Mouse (Mus musculus): ENCODE data around the gene Cbr3. TPM values are rescaled to one million over a fixed set of nuclear protein-coding genes. Genes with fewer than 3 reads are reported as not detected.

The Cbr3 gene
- polyA plus RNA-seq, 1 experiment from 2014 or later: 0.81 TPM

DNA sequence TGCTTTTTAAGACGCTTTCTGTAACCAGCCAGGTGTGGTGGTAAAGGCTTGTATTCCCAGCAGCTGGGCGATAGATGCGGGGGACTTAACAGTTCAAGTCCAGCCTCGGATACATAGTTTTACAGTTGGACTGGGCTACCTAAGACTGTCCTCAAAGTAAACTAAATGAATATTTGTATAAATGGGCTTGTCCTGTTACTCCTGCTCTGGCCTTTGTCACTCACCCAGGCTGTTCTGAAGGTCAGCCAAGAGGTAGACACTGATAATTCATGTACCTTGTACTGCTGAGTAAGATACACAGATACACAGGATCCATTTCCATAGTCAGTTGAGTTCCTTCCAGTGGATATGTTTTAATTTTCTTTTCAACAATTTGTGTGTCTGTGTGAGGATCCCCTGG lies 43.2 kb downstream of the Cbr3 start:
- Histone ChIP-seq H3K4me3 (ENCODE audit: low read depth, low read length) (no peak overlapping the region), H3K9ac (replicated peaks) (no peak overlapping the region), H3K27me3 (ENCODE audit: insufficient read depth, low read length) (no peaks in the 10 kb centered on the region), H3K4me1 (ENCODE audit: insufficient read depth) (peaks cover 34% of the 10 kb centered on the region), H3K36me3 (replicated peaks; ENCODE audit: insufficient read depth, low read length) (0 out of 2 replicates have a peak, but pooled peaks cover 2% of the 10 kb centered on the region), H3K4me2 (ENCODE audit: low read depth, low read length) (no peak overlapping the region), H3K27ac (ENCODE audit: low read depth) (peak overlapping the region; percentile 49; the same call in 1 of the 2 replicates), H3K9me3 (ENCODE audit: low read length) (no peaks in the 10 kb centered on the region)
- peak; percentile 67 for ATAC-seq
- DNase-seq: no peak
- 65% methylated on average over 4 of the region's 4 CpGs for WGBS (ENCODE audit: insufficient replicate concordance)
- TF ChIP-seq CTCF (IDR thresholded peaks at IDR 0.05; ENCODE audit: low read depth): no peak
- TF ChIP-seq EP300 (IDR thresholded peaks at IDR 0.05; ENCODE audit: low read depth): no peak

GRCm38 (mm10) chr16:93728676-93729075 lies 45.7 kb downstream of the Cbr3 start:
- TF ChIP-seq CTCF (IDR thresholded peaks at IDR 0.05; ENCODE audit: low read depth): no peak
- no peak for TF ChIP-seq EP300 (IDR thresholded peaks at IDR 0.05; ENCODE audit: low read depth)
- peaks cover 30% of the 10 kb centered on the region; the same call in 1 of the 2 replicates for H3K4me1 ChIP-seq (ENCODE audit: insufficient read depth)
- WGBS (ENCODE audit: insufficient replicate concordance): 63% methylated on average over 9 of the region's 9 CpGs
- DNase-seq (no peak), ATAC-seq (no peak)
- no peaks in the 10 kb centered on the region for H3K9me3 ChIP-seq (ENCODE audit: low read length)
- no peak overlapping the region for H3K27ac ChIP-seq (ENCODE audit: low read depth)
- H3K9ac ChIP-seq (replicated peaks): no peak overlapping the region
- H3K4me2 ChIP-seq (ENCODE audit: low read depth, low read length): no peak overlapping the region
- no peaks in the 10 kb centered on the region for H3K27me3 ChIP-seq (ENCODE audit: insufficient read depth, low read length)
- H3K4me3 ChIP-seq (ENCODE audit: low read depth, low read length): no peak overlapping the region
- 0 out of 2 replicates have a peak, but pooled peaks cover 2% of the 10 kb centered on the region for H3K36me3 ChIP-seq (replicated peaks; ENCODE audit: insufficient read depth, low read length)

DNA sequence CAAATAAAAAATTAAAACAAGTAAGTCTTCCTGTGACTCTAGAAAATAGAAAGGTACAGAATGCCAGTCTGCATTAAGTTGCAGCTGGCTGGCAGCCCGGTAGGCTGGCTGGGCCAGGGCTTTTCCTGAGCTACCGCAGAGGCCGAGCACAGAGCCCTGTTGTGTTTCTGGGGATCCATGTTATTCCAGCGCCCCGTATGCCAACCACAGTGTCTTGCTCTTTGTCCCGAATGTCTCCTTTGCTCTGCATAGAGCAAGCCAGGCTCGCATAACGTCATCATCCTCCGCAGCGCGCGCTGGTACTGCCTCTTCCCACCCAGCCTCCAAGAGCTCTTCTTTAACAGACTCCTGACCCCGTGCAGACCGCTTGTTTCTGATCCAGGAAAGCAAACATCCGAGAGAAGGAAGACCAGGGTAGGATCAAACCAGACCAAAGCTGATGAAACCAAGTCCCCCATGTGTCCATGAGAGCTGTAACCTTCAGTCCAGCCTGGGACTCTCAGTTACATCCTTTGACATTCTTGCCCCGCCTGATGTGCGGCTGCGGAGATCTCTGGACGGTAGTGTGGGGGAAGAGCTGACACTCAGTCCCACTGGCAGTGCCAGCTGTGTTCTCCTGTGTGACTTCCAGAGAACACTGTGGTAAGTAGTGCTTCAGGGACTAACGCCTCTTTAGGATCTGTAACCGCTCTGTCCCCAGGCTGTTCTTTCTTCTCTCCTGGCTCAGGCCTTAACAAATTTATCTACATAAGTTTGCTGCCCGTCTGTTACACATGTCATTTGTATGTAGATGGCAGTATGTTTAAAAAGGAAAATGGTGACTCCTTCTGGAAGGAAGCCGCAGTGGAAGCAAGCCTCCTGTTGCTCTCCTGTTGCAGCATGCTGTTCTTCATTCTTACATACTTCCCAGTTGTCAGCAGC lies 47.0 kb downstream of the Cbr3 start:
- Histone ChIP-seq H3K4me2 (ENCODE audit: low read depth, low read length) (no peak overlapping the region), H3K36me3 (replicated peaks; ENCODE audit: insufficient read depth, low read length) (no peaks in the 10 kb centered on the region), H3K4me3 (ENCODE audit: low read depth, low read length) (no peak overlapping the region), H3K4me1 (ENCODE audit: insufficient read depth) (peaks cover 31% of the 10 kb centered on the region), H3K27me3 (ENCODE audit: insufficient read depth, low read length) (no peaks in the 10 kb centered on the region), H3K9me3 (ENCODE audit: low read length) (no peaks in the 10 kb centered on the region), H3K9ac (replicated peaks) (no peak overlapping the region; the same call in 1 of the 2 replicates), H3K27ac (ENCODE audit: low read depth) (no peak overlapping the region)
- DNase-seq (no peak), ATAC-seq (no peak)
- WGBS (ENCODE audit: insufficient replicate concordance): 79% methylated on average over 23 of the region's 23 CpGs
- no peak for TF ChIP-seq EP300 (IDR thresholded peaks at IDR 0.05; ENCODE audit: low read depth)
- TF ChIP-seq CTCF (IDR thresholded peaks at IDR 0.05; ENCODE audit: low read depth): no peak

DNA sequence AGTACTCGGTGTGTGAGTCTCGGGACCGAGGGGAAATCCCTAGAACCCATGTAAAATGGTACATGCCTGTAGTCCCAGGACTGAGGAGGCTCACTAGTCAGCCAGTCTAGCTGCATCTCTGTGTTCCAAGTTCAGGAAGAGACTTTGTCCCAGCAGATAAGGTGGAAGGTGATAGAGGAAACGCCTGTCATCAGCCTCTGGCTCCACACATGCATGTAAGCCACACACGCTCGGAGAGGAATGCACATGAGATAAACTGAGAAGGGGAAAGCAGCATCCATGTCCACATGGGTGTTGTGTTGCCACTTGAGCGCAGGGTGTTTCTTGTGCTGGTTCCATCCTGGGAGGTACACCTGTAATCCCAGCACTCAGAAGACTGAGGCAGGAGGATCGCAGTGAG lies 48.3 kb downstream of the Cbr3 start:
- DNase-seq (no peak), ATAC-seq (no peak)
- Histone ChIP-seq H3K9ac (replicated peaks) (no peak overlapping the region), H3K27ac (ENCODE audit: low read depth) (no peak overlapping the region), H3K4me3 (ENCODE audit: low read depth, low read length) (no peak overlapping the region), H3K9me3 (ENCODE audit: low read length) (no peaks in the 10 kb centered on the region), H3K36me3 (replicated peaks; ENCODE audit: insufficient read depth, low read length) (no peaks in the 10 kb centered on the region), H3K27me3 (ENCODE audit: insufficient read depth, low read length) (no peaks in the 10 kb centered on the region), H3K4me1 (ENCODE audit: insufficient read depth) (peaks cover 27% of the 10 kb centered on the region), H3K4me2 (ENCODE audit: low read depth, low read length) (no peak overlapping the region)
- TF ChIP-seq CTCF (IDR thresholded peaks at IDR 0.05; ENCODE audit: low read depth) (no peak), EP300 (IDR thresholded peaks at IDR 0.05; ENCODE audit: low read depth) (no peak)
- 77% methylated on average over 8 of the region's 8 CpGs for WGBS (ENCODE audit: insufficient replicate concordance)

DNA sequence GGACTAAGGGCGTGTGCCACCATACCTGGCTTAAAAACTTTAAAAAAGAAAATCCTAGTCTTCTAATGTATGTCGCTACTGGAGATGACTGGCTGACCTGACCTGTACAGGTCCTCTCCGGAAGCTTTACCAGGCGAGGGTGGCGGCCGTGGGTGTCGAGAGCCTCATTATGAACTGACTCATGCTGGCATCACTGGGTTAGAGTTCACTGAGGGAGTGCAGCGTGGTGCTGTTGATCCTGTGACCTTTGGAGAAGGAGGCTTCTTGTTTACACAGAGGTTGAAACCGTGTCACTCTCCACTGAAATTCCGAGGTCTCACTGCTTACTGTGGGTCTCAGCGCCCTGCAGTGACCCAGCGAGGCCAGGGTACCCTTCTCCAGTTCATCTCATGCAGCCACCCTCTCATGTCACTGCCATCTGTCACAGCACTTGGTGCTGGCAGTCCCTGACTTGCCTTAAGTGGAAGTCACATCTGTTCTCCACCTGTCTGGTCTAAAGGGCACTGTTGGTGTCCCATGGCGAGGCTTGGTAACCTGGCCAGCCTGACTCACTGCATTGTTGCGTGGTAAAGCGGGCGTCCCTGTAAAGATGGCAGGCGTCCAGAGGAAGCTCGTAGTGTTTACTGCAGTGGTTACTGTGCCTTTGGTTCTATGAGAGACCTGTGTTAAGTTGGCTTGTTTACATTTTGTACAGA lies 50.0 kb downstream of the Cbr3 start:
- DNase-seq (peak; percentile 59), ATAC-seq (peak; percentile 89)
- Histone ChIP-seq H3K4me3 (ENCODE audit: low read depth, low read length) (no peak overlapping the region), H3K4me1 (ENCODE audit: insufficient read depth) (peaks cover 27% of the 10 kb centered on the region), H3K27me3 (ENCODE audit: insufficient read depth, low read length) (no peaks in the 10 kb centered on the region), H3K4me2 (ENCODE audit: low read depth, low read length) (no peak overlapping the region), H3K9me3 (ENCODE audit: low read length) (no peaks in the 10 kb centered on the region), H3K9ac (replicated peaks) (no peak overlapping the region), H3K27ac (ENCODE audit: low read depth) (peak overlapping the region; percentile 88), H3K36me3 (replicated peaks; ENCODE audit: insufficient read depth, low read length) (no peaks in the 10 kb centered on the region; the same call in 1 of the 2 replicates)
- no peak for TF ChIP-seq EP300 (IDR thresholded peaks at IDR 0.05; ENCODE audit: low read depth)
- TF ChIP-seq CTCF (IDR thresholded peaks at IDR 0.05; ENCODE audit: low read depth): 0 out of 2 replicates have a peak, but pooled peaks have one; percentile 8
- 71% methylated on average over 18 of the region's 18 CpGs for WGBS (ENCODE audit: insufficient replicate concordance)

DNA sequence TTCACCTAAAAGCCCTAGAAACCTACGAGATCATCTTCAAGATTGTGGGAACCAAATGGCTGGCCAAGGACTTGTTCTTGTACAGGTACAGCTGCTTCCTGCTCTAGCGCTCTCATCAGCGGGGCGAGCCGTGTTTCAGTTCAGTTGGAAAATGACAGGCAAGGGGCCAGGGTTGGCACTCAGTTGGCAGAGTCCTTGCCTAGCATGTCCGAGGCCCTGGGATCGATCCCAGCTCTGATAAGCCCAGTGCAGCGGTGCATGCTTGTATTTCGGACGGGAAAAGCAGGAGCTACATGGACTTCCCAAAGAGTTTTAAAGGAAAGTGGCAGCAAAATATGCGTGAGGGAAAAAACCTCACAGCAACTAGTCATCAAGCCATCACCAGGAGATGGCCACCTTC lies 56.2 kb downstream of the Cbr3 start:
- no peak overlapping the region for H3K4me3 ChIP-seq (ENCODE audit: low read depth, low read length)
- no peak for DNase-seq

More for the DNA sequence above, 56.2 kb downstream of the Cbr3 start:
- WGBS (ENCODE audit: insufficient replicate concordance): 92% methylated on average over 11 of the region's 11 CpGs
- H3K9me3 ChIP-seq (ENCODE audit: low read length): no peaks in the 10 kb centered on the region
- TF ChIP-seq EP300 (IDR thresholded peaks at IDR 0.05; ENCODE audit: low read depth) (no peak), CTCF (IDR thresholded peaks at IDR 0.05; ENCODE audit: low read depth) (no peak)
- H3K4me2 ChIP-seq (ENCODE audit: low read depth, low read length): no peak overlapping the region
- H3K4me1 ChIP-seq (ENCODE audit: insufficient read depth): peaks cover 14% of the 10 kb centered on the region
- no peaks in the 10 kb centered on the region for H3K27me3 ChIP-seq (ENCODE audit: insufficient read depth, low read length)
- H3K27ac ChIP-seq (ENCODE audit: low read depth): no peak overlapping the region
- no peak for ATAC-seq
- peaks cover 10% of the 10 kb centered on the region for H3K36me3 ChIP-seq (replicated peaks; ENCODE audit: insufficient read depth, low read length)
- no peak overlapping the region for H3K9ac ChIP-seq (replicated peaks)

Other genes starting within 250 kb of the Cbr3 start
- 6.0 and 6.3 TPM in 2 replicates for gene Setd4, start 79.2 kb upstream of the Cbr3 start, polyA plus RNA-seq (2015; fragmentation: Nextera tagmentation; extraction: Ambion mirVana)
- 131 and 174 TPM in 2 replicates for gene Cbr1, start 77.4 kb upstream of the Cbr3 start, polyA plus RNA-seq (2015; fragmentation: Nextera tagmentation; extraction: Ambion mirVana)
- not detected in 2 replicates for gene Gm5678, start 55.1 kb upstream of the Cbr3 start, polyA plus RNA-seq (2015; fragmentation: Nextera tagmentation; extraction: Ambion mirVana)
- gene Dop1b, start 28.7 kb downstream of the Cbr3 start, polyA plus RNA-seq (2015; fragmentation: Nextera tagmentation; extraction: Ambion mirVana): 6.2 and 6.4 TPM in 2 replicates
- gene Morc3, start 148.9 kb downstream of the Cbr3 start, polyA plus RNA-seq (2015; fragmentation: Nextera tagmentation; extraction: Ambion mirVana): 11.7 and 12.3 TPM in 2 replicates
- 17.2 and 18.9 TPM in 2 replicates for gene Chaf1b, start 200.7 kb downstream of the Cbr3 start, polyA plus RNA-seq (2015; fragmentation: Nextera tagmentation; extraction: Ambion mirVana)

Measured in liver, postnatal 0 days (tissue).